Mouse (Mus musculus) stomach, postnatal 0 days (tissue): ENCODE measurements around the gene Qpctl.

Source experiments
- CTCF ChIP-seq: IDR thresholded peaks from 2 replicates; pipeline ENCODE4 v1.5.1; 2016; ENCODE audit warnings: antibody characterized with exemption, low read depth, mild to moderate bottlenecking, moderate library complexity
- EP300 ChIP-seq: optimal IDR thresholded peaks from 2 replicates; pipeline ENCODE3; 2016; ENCODE audit warnings: antibody characterized with exemption

GRCm38 (mm10) chr7:19104486-19104885, 44.6 kb downstream of the Qpctl start:
- TF ChIP-seq CTCF = no peak
- no peak for TF ChIP-seq EP300
